Mouse (Mus musculus) midbrain, embryonic 12.5 days (tissue): Measurements from ENCODE around the gene Pecam1. TPM values are rescaled to one million over a fixed set of nuclear protein-coding genes. Genes with fewer than 3 reads are reported as not detected.

Source experiments
- ATAC-seq: fragments of 200-750 bp; cut with Nextera tagmentation; 2 replicates; pipeline ENCODE4 v1.8.0; 2017; ENCODE audit warnings: low read depth, moderate TSS enrichment, moderate library complexity; ENCODE audit not compliant: low FRiP score
- H3K27ac ChIP-seq: fragments of 300-500 bp; sonication (generic); replicated peaks from 2 replicates; pipeline ENCODE4 v1.5.1; 2016; ENCODE audit warnings: mild to moderate bottlenecking
- H3K27me3 ChIP-seq: fragments of 300-500 bp; sonication (generic); 2 replicates; pipeline ENCODE4 v1.6.1; 2016; ENCODE audit warnings: mild to moderate bottlenecking
- H3K36me3 ChIP-seq: fragments of 300-500 bp; sonication (generic); 2 replicates; pipeline ENCODE4 v1.6.1; 2016
- H3K4me1 ChIP-seq: fragments of 300-500 bp; sonication (generic); 2 replicates; pipeline ENCODE4 v1.6.1; 2016
- H3K4me2 ChIP-seq: fragments of 300-500 bp; sonication (generic); replicated peaks from 2 replicates; pipeline ENCODE4 v1.6.1; 2016; ENCODE audit warnings: mild to moderate bottlenecking, moderate library complexity
- H3K4me3 ChIP-seq: fragments of 300-500 bp; sonication (generic); 2 replicates; pipeline ENCODE4 v1.5.1; 2016; ENCODE audit warnings: mild to moderate bottlenecking
- H3K9ac ChIP-seq: fragments of 300-500 bp; sonication (generic); replicated peaks from 2 replicates; pipeline ENCODE4 v1.6.1; 2016; ENCODE audit warnings: mild to moderate bottlenecking, moderate library complexity
- H3K9me3 ChIP-seq: fragments of 300-500 bp; sonication (generic); 2 replicates; pipeline ENCODE4 v1.6.1; 2016; ENCODE audit warnings: mild to moderate bottlenecking
- WGBS: fragments of 180-500 bp; shearing (Covaris S2); methylation state at CpG from one replicate; pipeline ENCODE4 v1.1.7; 2016; 5-methylcytosine and 5-hydroxymethylcytosine counted together
- polyA plus RNA-seq: library from polyadenylated mRNA; unstranded; fragments of >200 nt; fragmentation: Nextera tagmentation; extraction: Ambion mirVana; gene quantifications from 2 replicates; pipeline ENCODE4 v1.2.1, GENCODE M21; 2016

The Pecam1 gene
- polyA plus RNA-seq, 1 experiment from 2014 or later, result 19.4 TPM

GRCm38 (mm10) chr11:106677331-106677730 is 73.1 kb downstream of the Pecam1 start:
- Histone ChIP-seq H3K4me2 (no peak overlapping the region), H3K4me1 (peaks cover 16% of the 10 kb centered on the region), H3K36me3 (no peaks in the 10 kb centered on the region), H3K9ac (no peak overlapping the region), H3K27me3 (no peaks in the 10 kb centered on the region), H3K4me3 (no peak overlapping the region), H3K27ac (no peak overlapping the region), H3K9me3 (no peaks in the 10 kb centered on the region)
- WGBS, result 86% methylated on average over 4 of the region's 4 CpGs
- ATAC-seq, result no peak

- Histone ChIP-seq H3K27me3 (no peaks in the 10 kb centered on the region), H3K27ac (no peak overlapping the region), H3K4me2 (no peak overlapping the region), H3K4me3 (no peak overlapping the region), H3K9ac (no peak overlapping the region), H3K36me3 (no peaks in the 10 kb centered on the region), H3K9me3 (no peaks in the 10 kb centered on the region), H3K4me1 (peaks cover 16% of the 10 kb centered on the region)
- WGBS, result 86% methylated on average over 5 of the region's 5 CpGs
- ATAC-seq, result no peak
Measured at GRCm38 (mm10) chr11:106675875-106676274, 74.6 kb downstream of the Pecam1 start.

- no peaks in the 10 kb centered on the region for H3K9me3 ChIP-seq
- no peaks in the 10 kb centered on the region for H3K36me3 ChIP-seq
- WGBS, result 74% methylated on average over 10 of the region's 10 CpGs
- peak overlapping the region; percentile 54 for H3K27ac ChIP-seq
- no peak for ATAC-seq
- 0 out of 2 replicates have a peak overlapping the region, but pooled peaks have one; percentile 5 for H3K9ac ChIP-seq
- peaks cover 16% of the 10 kb centered on the region for H3K4me1 ChIP-seq
- no peak overlapping the region for H3K4me2 ChIP-seq
- H3K27me3 ChIP-seq, result no peaks in the 10 kb centered on the region
- no peak overlapping the region for H3K4me3 ChIP-seq
Measured at GRCm38 (mm10) chr11:106675201-106675726, 75.2 kb downstream of the Pecam1 start.

- peak; percentile 87 for ATAC-seq
- no peak overlapping the region for H3K4me3 ChIP-seq
- peak overlapping the region; percentile 19; the same call in 1 of the 2 replicates for H3K4me2 ChIP-seq
Measured at GRCm38 (mm10) chr11:106674612-106675153, 75.7 kb downstream of the Pecam1 start.

GRCm38 (mm10) chr11:106673727-106674611 is 76.5 kb downstream of the Pecam1 start:
- 77% methylated on average over 8 of the region's 8 CpGs for WGBS

More at GRCm38 (mm10) chr11:106674612-106675153, 75.7 kb downstream of the Pecam1 start:
- no peaks in the 10 kb centered on the region for H3K9me3 ChIP-seq
- H3K9ac ChIP-seq, result 0 out of 2 replicates have a peak overlapping the region, but pooled peaks have one; percentile 5
- no peaks in the 10 kb centered on the region for H3K27me3 ChIP-seq
- peak overlapping the region; percentile 54 for H3K27ac ChIP-seq
- H3K4me1 ChIP-seq, result peaks cover 22% of the 10 kb centered on the region
- H3K36me3 ChIP-seq, result no peaks in the 10 kb centered on the region
- WGBS, result 12% methylated on average over 9 of the region's 9 CpGs

GRCm38 (mm10) chr11:106672919-106673505 is 77.4 kb downstream of the Pecam1 start:
- 90% methylated on average over 5 of the region's 5 CpGs for WGBS
- peaks cover 29% of the 10 kb centered on the region for H3K4me1 ChIP-seq
- H3K27me3 ChIP-seq, result no peaks in the 10 kb centered on the region
- no peaks in the 10 kb centered on the region for H3K36me3 ChIP-seq
- no peak overlapping the region for H3K4me3 ChIP-seq
- H3K9ac ChIP-seq, result no peak overlapping the region
- H3K4me2 ChIP-seq, result no peak overlapping the region
- H3K27ac ChIP-seq, result no peak overlapping the region
- no peak for ATAC-seq
- H3K9me3 ChIP-seq, result no peaks in the 10 kb centered on the region

More at GRCm38 (mm10) chr11:106673727-106674611, 76.5 kb downstream of the Pecam1 start:
- no peaks in the 10 kb centered on the region for H3K27me3 ChIP-seq
- no peaks in the 10 kb centered on the region for H3K36me3 ChIP-seq
- peaks cover 29% of the 10 kb centered on the region for H3K4me1 ChIP-seq
- peak overlapping the region; percentile 54 for H3K27ac ChIP-seq
- no peaks in the 10 kb centered on the region for H3K9me3 ChIP-seq
- peak; percentile 3; the same call in 1 of the 2 replicates for ATAC-seq
- H3K4me3 ChIP-seq, result no peak overlapping the region
- 0 out of 2 replicates have a peak overlapping the region, but pooled peaks have one; percentile 19 for H3K4me2 ChIP-seq
- H3K9ac ChIP-seq, result no peak overlapping the region

- no peak overlapping the region for H3K4me3 ChIP-seq
- H3K4me1 ChIP-seq, result peaks cover 29% of the 10 kb centered on the region
- H3K9ac ChIP-seq, result no peak overlapping the region
- H3K9me3 ChIP-seq, result no peaks in the 10 kb centered on the region
- WGBS, result 91% methylated on average over 8 of the region's 8 CpGs
- H3K4me2 ChIP-seq, result no peak overlapping the region
- H3K27ac ChIP-seq, result no peak overlapping the region
- H3K27me3 ChIP-seq, result no peaks in the 10 kb centered on the region
- no peak for ATAC-seq
- H3K36me3 ChIP-seq, result no peaks in the 10 kb centered on the region
Measured at GRCm38 (mm10) chr11:106671801-106672200, 78.6 kb downstream of the Pecam1 start.

- no peaks in the 10 kb centered on the region for H3K9me3 ChIP-seq
- no peak overlapping the region for H3K27ac ChIP-seq
- no peak overlapping the region for H3K4me2 ChIP-seq
- H3K36me3 ChIP-seq, result no peaks in the 10 kb centered on the region
- peaks cover 29% of the 10 kb centered on the region for H3K4me1 ChIP-seq
- H3K9ac ChIP-seq, result no peak overlapping the region
- H3K27me3 ChIP-seq, result no peaks in the 10 kb centered on the region
- H3K4me3 ChIP-seq, result no peak overlapping the region
- ATAC-seq, result no peak
- 70% methylated on average over 4 of the region's 4 CpGs for WGBS
Measured at GRCm38 (mm10) chr11:106670951-106671478, 79.4 kb downstream of the Pecam1 start.

- peaks cover 29% of the 10 kb centered on the region for H3K4me1 ChIP-seq
- H3K9ac ChIP-seq, result no peak overlapping the region
- no peaks in the 10 kb centered on the region for H3K9me3 ChIP-seq
- H3K36me3 ChIP-seq, result no peaks in the 10 kb centered on the region
- ATAC-seq, result no peak
- H3K27ac ChIP-seq, result no peak overlapping the region
- H3K4me2 ChIP-seq, result no peak overlapping the region
- WGBS, result 85% methylated on average over 3 of the region's 3 CpGs
- no peaks in the 10 kb centered on the region for H3K27me3 ChIP-seq
- H3K4me3 ChIP-seq, result no peak overlapping the region
Measured at GRCm38 (mm10) chr11:106670266-106670665, 80.2 kb downstream of the Pecam1 start.

GRCm38 (mm10) chr11:106669873-106670173 is 80.6 kb downstream of the Pecam1 start:
- H3K9ac ChIP-seq, result 0 out of 2 replicates have a peak overlapping the region, but pooled peaks have one; percentile 11
- H3K9me3 ChIP-seq, result no peaks in the 10 kb centered on the region
- H3K4me1 ChIP-seq, result peaks cover 25% of the 10 kb centered on the region
- H3K4me2 ChIP-seq, result no peak overlapping the region
- H3K27ac ChIP-seq, result no peak overlapping the region
- H3K27me3 ChIP-seq, result no peaks in the 10 kb centered on the region
- H3K4me3 ChIP-seq, result no peak overlapping the region
- no peaks in the 10 kb centered on the region for H3K36me3 ChIP-seq
- no peak for ATAC-seq
- 16% methylated on average over 7 of the region's 9 CpGs for WGBS

- Histone ChIP-seq H3K36me3 (no peaks in the 10 kb centered on the region), H3K27me3 (no peaks in the 10 kb centered on the region), H3K4me1 (peaks cover 20% of the 10 kb centered on the region), H3K4me2 (no peak overlapping the region), H3K4me3 (no peak overlapping the region), H3K27ac (no peak overlapping the region), H3K9ac (no peak overlapping the region), H3K9me3 (no peaks in the 10 kb centered on the region)
- ATAC-seq, result no peak
- 23% methylated on average over 8 of the region's 8 CpGs for WGBS
Measured at GRCm38 (mm10) chr11:106669102-106669872, 81.1 kb downstream of the Pecam1 start.
